Mouse (Mus musculus) embryonic fibroblast, embryonic 13.5 days (primary cell): ENCODE measurements around the gene Gpx8. TPM values are rescaled to one million over a fixed set of nuclear protein-coding genes. Genes with fewer than 3 reads are reported as not detected.
"Not testable (repeated sequence)": the region's sequence is repeated elsewhere in the genome, so short reads cannot be mapped to it uniquely, and the experiment has no call there.

Experiments used
- H3K27ac ChIP-seq: 2 replicates; pipeline ENCODE4 v1.5.1; 2012; ENCODE audit warnings: low read length, control low read depth, inconsistent platforms; ENCODE audit not compliant: insufficient read depth
- H3K4me1 ChIP-seq: 2 replicates; pipeline ENCODE4 v1.6.1; 2011; ENCODE audit warnings: low read length; ENCODE audit not compliant: control insufficient read depth, insufficient read depth
- H3K4me3 ChIP-seq: 2 replicates; pipeline ENCODE4 v1.5.1; 2011; ENCODE audit warnings: mild to moderate bottlenecking, control low read depth, low read length; ENCODE audit not compliant: insufficient read depth
- CTCF ChIP-seq: IDR thresholded peaks from 2 replicates; pipeline ENCODE4 v1.5.1; 2011; ENCODE audit warnings: mild to moderate bottlenecking, control low read depth, low read length, moderate library complexity, borderline replicate concordance; ENCODE audit not compliant: insufficient read depth
- POLR2A ChIP-seq: IDR thresholded peaks from 2 replicates; pipeline ENCODE4 v1.6.1; 2011; ENCODE audit warnings: low read depth, mild to moderate bottlenecking, control low read depth, low read length, moderate library complexity
- polyA plus RNA-seq: library from polyadenylated mRNA; stranded (reverse); fragments of >200 nt; gene quantifications from 2 replicates; pipeline ENCODE4 v1.2.4, GENCODE M21; 2011; ENCODE audit warnings: low read depth; ENCODE audit not compliant: missing spikeins, insufficient read length

Gene Gpx8
- polyA plus RNA-seq, 1 experiment: 313 TPM

- no peak overlapping the region for H3K27ac ChIP-seq
- TF ChIP-seq CTCF (no peak), POLR2A (no peak)
- H3K4me3 ChIP-seq: peak overlapping the region; percentile 46
- H3K4me1 ChIP-seq: peaks cover 5% of the 10 kb centered on the region
These were observed 14.2 kb downstream of the Gpx8 start for GRCm38 (mm10) chr13:113031792-113032571.

GRCm38 (mm10) chr13:113031351-113031750, 14.9 kb downstream of the Gpx8 start:
- Histone ChIP-seq H3K4me3 (peak overlapping the region; percentile 46), H3K4me1 (peaks cover 5% of the 10 kb centered on the region)
- TF ChIP-seq CTCF (no peak), POLR2A (no peak)

GRCm38 (mm10) chr13:113023274-113024143, 22.7 kb downstream of the Gpx8 start:
- Histone ChIP-seq H3K4me3 (no peak overlapping the region), H3K4me1 (no peaks in the 10 kb centered on the region; the same call in 1 of the 2 replicates), H3K27ac (no peak overlapping the region)
- TF ChIP-seq CTCF (no peak), POLR2A (no peak)

More at GRCm38 (mm10) chr13:113031351-113031750, 14.9 kb downstream of the Gpx8 start:
- H3K27ac ChIP-seq: no peak overlapping the region

GRCm38 (mm10) chr13:113022467-113022866, 23.7 kb downstream of the Gpx8 start:
- TF ChIP-seq POLR2A: no peak
- no peak for TF ChIP-seq CTCF
- H3K27ac ChIP-seq: no peak overlapping the region
- no peaks in the 10 kb centered on the region; the same call in 1 of the 2 replicates for H3K4me1 ChIP-seq
- H3K4me3 ChIP-seq: no peak overlapping the region

- TF ChIP-seq POLR2A (no peak), CTCF (no peak)
- no peaks in the 10 kb centered on the region; the same call in 1 of the 2 replicates for H3K4me1 ChIP-seq
- no peak overlapping the region for H3K4me3 ChIP-seq
- no peak overlapping the region for H3K27ac ChIP-seq
These were observed 24.7 kb downstream of the Gpx8 start for GRCm38 (mm10) chr13:113021521-113021920.

GRCm38 (mm10) chr13:113013174-113013953, 32.8 kb downstream of the Gpx8 start:
- not testable (repeated sequence) for H3K4me1 ChIP-seq, H3K27ac ChIP-seq
- peak overlapping the region; percentile 39 for H3K4me3 ChIP-seq

- H3K4me1 ChIP-seq: no peaks in the 10 kb centered on the region
- H3K27ac ChIP-seq: no peak overlapping the region
- TF ChIP-seq CTCF (no peak), POLR2A (no peak)
- no peak overlapping the region for H3K4me3 ChIP-seq
These were observed 33.5 kb downstream of the Gpx8 start for GRCm38 (mm10) chr13:113012683-113013082.

- H3K27ac ChIP-seq: no peak overlapping the region
- TF ChIP-seq CTCF (no peak), POLR2A (no peak)
- H3K4me1 ChIP-seq: 0 out of 2 replicates have a peak, but pooled peaks cover 2% of the 10 kb centered on the region
- no peak overlapping the region for H3K4me3 ChIP-seq
These were observed 45.5 kb downstream of the Gpx8 start for GRCm38 (mm10) chr13:113000576-113001318.

- Histone ChIP-seq H3K4me3 (no peak overlapping the region), H3K4me1 (0 out of 2 replicates have a peak, but pooled peaks cover 2% of the 10 kb centered on the region), H3K27ac (no peak overlapping the region)
- TF ChIP-seq POLR2A (no peak), CTCF (no peak)
These were observed 46.1 kb downstream of the Gpx8 start for GRCm38 (mm10) chr13:113000090-113000489.
